Mouse (Mus musculus) kidney, adult 2 months (tissue): Measurements from ENCODE around the gene Stxbp6. TPM values are rescaled to one million over a fixed set of nuclear protein-coding genes. Genes with fewer than 3 reads are reported as not detected.

Experiments
- DNase-seq: peaks from one replicate; pipeline ENCODE4 v3.0.0; 2021
- H3K27ac ChIP-seq: fragments of 200-500 bp; 2 replicates; pipeline ENCODE4 v1.5.1; 2012; ENCODE audit warnings: low read depth, low read length, control low read depth, inconsistent platforms; ENCODE audit not compliant: insufficient read depth
- H3K27me3 ChIP-seq: fragments of 200-500 bp; replicated peaks from 2 replicates; pipeline ENCODE4 v1.6.1; 2012; ENCODE audit warnings: mild to moderate bottlenecking, moderate library complexity, low read length, inconsistent platforms; ENCODE audit not compliant: control insufficient read depth, insufficient read depth
- H3K36me3 ChIP-seq: fragments of 200-500 bp; 2 replicates; pipeline ENCODE4 v1.6.1; 2012; ENCODE audit warnings: mild to moderate bottlenecking, moderate library complexity, low read length, inconsistent platforms; ENCODE audit not compliant: control insufficient read depth, insufficient read depth
- H3K4me1 ChIP-seq: fragments of 200-500 bp; 2 replicates; pipeline ENCODE4 v1.6.1; 2011; ENCODE audit warnings: low read length; ENCODE audit not compliant: control insufficient read depth, insufficient read depth
- H3K4me3 ChIP-seq: fragments of 200-500 bp; 2 replicates; pipeline ENCODE4 v1.5.1; 2011; ENCODE audit warnings: mild to moderate bottlenecking, low read depth, low read length, control low read depth; ENCODE audit not compliant: insufficient read depth
- CTCF ChIP-seq: fragments of 200-500 bp; conservative IDR thresholded peaks from 2 replicates; pipeline ENCODE4 v1.5.1; 2011; ENCODE audit warnings: low read depth, mild to moderate bottlenecking, control low read depth, low read length, moderate library complexity, mixed read lengths; ENCODE audit not compliant: insufficient read depth, insufficient read length
- POLR2A ChIP-seq: fragments of 200-500 bp; IDR thresholded peaks from one replicate; pipeline ENCODE4 v1.6.1; 2011; ENCODE audit warnings: low read depth, low read length, control low read depth
- WGBS: fragments of 180-500 bp; shearing (Covaris S2); methylation state at CpG from one replicate; pipeline ENCODE4 v1.1.7; 2018; 5-methylcytosine and 5-hydroxymethylcytosine counted together
- polyA plus RNA-seq: library from polyadenylated mRNA; depleted of rRNA; stranded (reverse); fragments of >200 nt; gene quantifications from 2 replicates; pipeline ENCODE4 v1.2.3, GENCODE M21; 2012

Gene Stxbp6
- polyA plus RNA-seq, 1 experiment = 19.3 TPM

- no peak for DNase-seq
- no peak for TF ChIP-seq CTCF
- TF ChIP-seq POLR2A = no peak
- Histone ChIP-seq H3K4me3 (no peak overlapping the region), H3K27ac (no peak overlapping the region), H3K27me3 (no peaks in the 10 kb centered on the region), H3K36me3 (no peaks in the 10 kb centered on the region), H3K4me1 (peaks cover 3% of the 10 kb centered on the region; the same call in 1 of the 2 replicates)
These were observed 63.5 kb downstream of the Stxbp6 start for GRCm38 (mm10) chr12:45011006-45011405.

- Histone ChIP-seq H3K4me1 (peaks cover 3% of the 10 kb centered on the region; the same call in 1 of the 2 replicates), H3K36me3 (no peaks in the 10 kb centered on the region), H3K4me3 (no peak overlapping the region), H3K27ac (no peak overlapping the region), H3K27me3 (no peaks in the 10 kb centered on the region)
- no peak for TF ChIP-seq CTCF
- TF ChIP-seq POLR2A = no peak
- DNase-seq = no peak
- WGBS = 95% methylated on average over 2 of the region's 2 CpGs
These were observed 64.4 kb downstream of the Stxbp6 start for GRCm38 (mm10) chr12:45009984-45010611.

- Histone ChIP-seq H3K27ac (no peak overlapping the region), H3K36me3 (no peaks in the 10 kb centered on the region), H3K27me3 (no peaks in the 10 kb centered on the region), H3K4me1 (no peaks in the 10 kb centered on the region; the same call in 1 of the 2 replicates), H3K4me3 (no peak overlapping the region)
- TF ChIP-seq CTCF (no peak), POLR2A (no peak)
- no peak for DNase-seq
- 71% methylated on average over 2 of the region's 2 CpGs for WGBS
These were observed 67.9 kb downstream of the Stxbp6 start for GRCm38 (mm10) chr12:45006569-45006968.

- Histone ChIP-seq H3K27ac (no peak overlapping the region), H3K27me3 (no peaks in the 10 kb centered on the region), H3K4me3 (no peak overlapping the region), H3K4me1 (no peaks in the 10 kb centered on the region; the same call in 1 of the 2 replicates), H3K36me3 (no peaks in the 10 kb centered on the region)
- 47% methylated on average over 4 of the region's 4 CpGs for WGBS
- DNase-seq = no peak
- no peak for TF ChIP-seq POLR2A
- TF ChIP-seq CTCF = no peak
These were observed 68.5 kb downstream of the Stxbp6 start for GRCm38 (mm10) chr12:45006049-45006448.

- H3K36me3 ChIP-seq = no peaks in the 10 kb centered on the region
- TF ChIP-seq CTCF = no peak
- DNase-seq = no peak
- H3K4me1 ChIP-seq = peaks cover 3% of the 10 kb centered on the region; the same call in 1 of the 2 replicates
- no peaks in the 10 kb centered on the region for H3K27me3 ChIP-seq
- no peak overlapping the region for H3K4me3 ChIP-seq
- H3K27ac ChIP-seq = no peak overlapping the region
- WGBS = 69% methylated on average over 1 of the region's 1 CpGs
These were observed 72.5 kb downstream of the Stxbp6 start for GRCm38 (mm10) chr12:45001996-45002395.

GRCm38 (mm10) chr12:44997422-44997821, 77.1 kb downstream of the Stxbp6 start:
- no peak overlapping the region for H3K27ac ChIP-seq
- WGBS = 72% methylated on average over 4 of the region's 4 CpGs

GRCm38 (mm10) chr12:44996897-44997296, 77.6 kb downstream of the Stxbp6 start:
- Histone ChIP-seq H3K4me1 (peaks cover 3% of the 10 kb centered on the region; the same call in 1 of the 2 replicates), H3K4me3 (no peak overlapping the region), H3K36me3 (no peaks in the 10 kb centered on the region), H3K27me3 (no peaks in the 10 kb centered on the region), H3K27ac (no peak overlapping the region)
- TF ChIP-seq POLR2A (no peak), CTCF (no peak)
- WGBS = 76% methylated on average over 3 of the region's 3 CpGs
- no peak for DNase-seq

More at GRCm38 (mm10) chr12:44997422-44997821, 77.1 kb downstream of the Stxbp6 start:
- Histone ChIP-seq H3K4me1 (peaks cover 3% of the 10 kb centered on the region; the same call in 1 of the 2 replicates), H3K27me3 (no peaks in the 10 kb centered on the region), H3K4me3 (no peak overlapping the region), H3K36me3 (no peaks in the 10 kb centered on the region)
- TF ChIP-seq CTCF = no peak
- no peak for TF ChIP-seq POLR2A
- no peak for DNase-seq
